Mouse (Mus musculus): ENCODE data around the gene Plxnb2. TPM values are rescaled to one million over a fixed set of nuclear protein-coding genes. Genes with fewer than 3 reads are reported as not detected.

Plxnb2 gene
- polyA plus RNA-seq, 1 experiment: 1.1 TPM

GRCm38 (mm10) chr15:89140659-89141252, 39.8 kb downstream of the Plxnb2 start, which contains the start of gene Mapk12:
Mapk12 (minus strand) TSS chr15:89140703.
- Histone ChIP-seq H3K27me3 (ENCODE audit: control insufficient read depth) (peaks cover 90% of the 10 kb centered on the region), H3K36me3 (ENCODE audit: control insufficient read depth) (no peaks in the 10 kb centered on the region), H3K4me3 (replicated peaks) (no peak within 1 kb of the TSS), H3K4me1 (ENCODE audit: control insufficient read depth) (no peaks in the 10 kb centered on the region), H3K9me3 (ENCODE audit: control insufficient read depth, low read length) (0 out of 2 replicates have a peak, but pooled peaks cover 2% of the 10 kb centered on the region)
- TF ChIP-seq TAL1 (IDR thresholded peaks at IDR 0.05; ENCODE audit: low read length) (no peak), GATA1 (IDR thresholded peaks at IDR 0.05; ENCODE audit: low read length) (no peak)

- Histone ChIP-seq H3K27me3 (ENCODE audit: control insufficient read depth) (peaks cover 90% of the 10 kb centered on the region), H3K4me1 (ENCODE audit: control insufficient read depth) (no peaks in the 10 kb centered on the region), H3K4me3 (replicated peaks) (no peak overlapping the region), H3K36me3 (ENCODE audit: control insufficient read depth) (no peaks in the 10 kb centered on the region), H3K9me3 (ENCODE audit: control insufficient read depth, low read length) (0 out of 2 replicates have a peak, but pooled peaks cover 2% of the 10 kb centered on the region)
- TF ChIP-seq GATA1 (IDR thresholded peaks at IDR 0.05; ENCODE audit: low read length) (no peak), TAL1 (IDR thresholded peaks at IDR 0.05; ENCODE audit: low read length) (no peak)
Measured at GRCm38 (mm10) chr15:89140048-89140658, 40.4 kb downstream of the Plxnb2 start.

GRCm38 (mm10) chr15:89138531-89138930, 42.1 kb downstream of the Plxnb2 start:
- H3K4me1 ChIP-seq (ENCODE audit: control insufficient read depth): no peaks in the 10 kb centered on the region
- TF ChIP-seq TAL1 (IDR thresholded peaks at IDR 0.05; ENCODE audit: low read length): no peak
- no peak for TF ChIP-seq GATA1 (IDR thresholded peaks at IDR 0.05; ENCODE audit: low read length)

GRCm38 (mm10) chr15:89138046-89138405, 42.6 kb downstream of the Plxnb2 start:
- H3K4me1 ChIP-seq (ENCODE audit: control insufficient read depth): no peaks in the 10 kb centered on the region
- TF ChIP-seq TAL1 (IDR thresholded peaks at IDR 0.05; ENCODE audit: low read length): no peak
- TF ChIP-seq GATA1 (IDR thresholded peaks at IDR 0.05; ENCODE audit: low read length): no peak
- H3K4me3 ChIP-seq (replicated peaks): no peak overlapping the region
- peaks cover 80% of the 10 kb centered on the region for H3K27me3 ChIP-seq (ENCODE audit: control insufficient read depth)
- 0 out of 2 replicates have a peak, but pooled peaks cover 2% of the 10 kb centered on the region for H3K9me3 ChIP-seq (ENCODE audit: control insufficient read depth, low read length)
- H3K36me3 ChIP-seq (ENCODE audit: control insufficient read depth): no peaks in the 10 kb centered on the region

More at GRCm38 (mm10) chr15:89138531-89138930, 42.1 kb downstream of the Plxnb2 start:
- Histone ChIP-seq H3K4me3 (replicated peaks) (no peak overlapping the region), H3K9me3 (ENCODE audit: control insufficient read depth, low read length) (0 out of 2 replicates have a peak, but pooled peaks cover 2% of the 10 kb centered on the region), H3K27me3 (ENCODE audit: control insufficient read depth) (peaks cover 82% of the 10 kb centered on the region), H3K36me3 (ENCODE audit: control insufficient read depth) (no peaks in the 10 kb centered on the region)

GRCm38 (mm10) chr15:89137378-89138045, 43.1 kb downstream of the Plxnb2 start:
- H3K4me3 ChIP-seq (replicated peaks): no peak overlapping the region
- H3K4me1 ChIP-seq (ENCODE audit: control insufficient read depth): no peaks in the 10 kb centered on the region
- no peaks in the 10 kb centered on the region for H3K36me3 ChIP-seq (ENCODE audit: control insufficient read depth)
- H3K9me3 ChIP-seq (ENCODE audit: control insufficient read depth, low read length): 0 out of 2 replicates have a peak, but pooled peaks cover 2% of the 10 kb centered on the region
- TF ChIP-seq TAL1 (IDR thresholded peaks at IDR 0.05; ENCODE audit: low read length): no peak
- no peak for TF ChIP-seq GATA1 (IDR thresholded peaks at IDR 0.05; ENCODE audit: low read length)
- H3K27me3 ChIP-seq (ENCODE audit: control insufficient read depth): peaks cover 77% of the 10 kb centered on the region

GRCm38 (mm10) chr15:89136461-89137155, 44.0 kb downstream of the Plxnb2 start:
- H3K4me3 ChIP-seq (replicated peaks): no peak overlapping the region
- 0 out of 2 replicates have a peak, but pooled peaks cover 2% of the 10 kb centered on the region for H3K9me3 ChIP-seq (ENCODE audit: control insufficient read depth, low read length)
- TF ChIP-seq TAL1 (IDR thresholded peaks at IDR 0.05; ENCODE audit: low read length): no peak
- no peak for TF ChIP-seq GATA1 (IDR thresholded peaks at IDR 0.05; ENCODE audit: low read length)
- H3K4me1 ChIP-seq (ENCODE audit: control insufficient read depth): no peaks in the 10 kb centered on the region
- no peaks in the 10 kb centered on the region for H3K36me3 ChIP-seq (ENCODE audit: control insufficient read depth)
- peaks cover 67% of the 10 kb centered on the region for H3K27me3 ChIP-seq (ENCODE audit: control insufficient read depth)

- peaks cover 22% of the 10 kb centered on the region for H3K27me3 ChIP-seq (ENCODE audit: control insufficient read depth)
- no peaks in the 10 kb centered on the region for H3K9me3 ChIP-seq (ENCODE audit: control insufficient read depth, low read length)
- peaks cover 2% of the 10 kb centered on the region for H3K36me3 ChIP-seq (ENCODE audit: control insufficient read depth)
- peaks cover 22% of the 10 kb centered on the region for H3K4me1 ChIP-seq (ENCODE audit: control insufficient read depth)
- TF ChIP-seq GATA1 (IDR thresholded peaks at IDR 0.05; ENCODE audit: low read length) (no peak), TAL1 (IDR thresholded peaks at IDR 0.05; ENCODE audit: low read length) (no peak)
- no peak overlapping the region for H3K4me3 ChIP-seq (replicated peaks)
Measured at GRCm38 (mm10) chr15:89131316-89131715, 49.3 kb downstream of the Plxnb2 start.

GRCm38 (mm10) chr15:89130245-89130644, 50.3 kb downstream of the Plxnb2 start:
- TF ChIP-seq GATA1 (IDR thresholded peaks at IDR 0.05; ENCODE audit: low read length): no peak
- no peak for TF ChIP-seq TAL1 (IDR thresholded peaks at IDR 0.05; ENCODE audit: low read length)
- Histone ChIP-seq H3K4me1 (ENCODE audit: control insufficient read depth) (peaks cover 24% of the 10 kb centered on the region), H3K36me3 (ENCODE audit: control insufficient read depth) (peaks cover 12% of the 10 kb centered on the region), H3K27me3 (ENCODE audit: control insufficient read depth) (peaks cover 16% of the 10 kb centered on the region), H3K9me3 (ENCODE audit: control insufficient read depth, low read length) (no peaks in the 10 kb centered on the region), H3K4me3 (replicated peaks) (no peak overlapping the region)

Data from erythroblast, embryonic 14.5 days (primary cell).